Mouse (Mus musculus): ENCODE measurements around the gene Rad54l. TPM values are rescaled to one million over a fixed set of nuclear protein-coding genes. Genes with fewer than 3 reads are reported as not detected.

Gene Rad54l
- total RNA-seq, 2 experiments from 2014 or later, result 35.2 to 50.1 TPM

- ATAC-seq (replicated peaks; ENCODE audit: low FRiP score, low TSS enrichment, poor library complexity, severe bottlenecking), result peak; percentile 35
Measured at GRCm38 (mm10) chr4:116143317-116143811, 19.9 kb upstream of the Rad54l start.

- no peak for ATAC-seq (replicated peaks; ENCODE audit: low FRiP score, low TSS enrichment, poor library complexity, severe bottlenecking)
Measured at GRCm38 (mm10) chr4:116142269-116142668, 18.8 kb upstream of the Rad54l start.

- no peak for ATAC-seq (replicated peaks; ENCODE audit: low FRiP score, low TSS enrichment, poor library complexity, severe bottlenecking)
Measured at GRCm38 (mm10) chr4:116141736-116142135, 18.2 kb upstream of the Rad54l start.

GRCm38 (mm10) chr4:116140801-116141574 is 17.5 kb upstream of the Rad54l start:
- ATAC-seq (replicated peaks; ENCODE audit: low FRiP score, low TSS enrichment, poor library complexity, severe bottlenecking), result no peak

GRCm38 (mm10) chr4:116137421-116137996 is 14.0 kb upstream of the Rad54l start:
- ATAC-seq (replicated peaks; ENCODE audit: low FRiP score, low TSS enrichment, poor library complexity, severe bottlenecking), result no peak

- ATAC-seq (replicated peaks; ENCODE audit: low FRiP score, low TSS enrichment, poor library complexity, severe bottlenecking), result peak; percentile 73
Measured at GRCm38 (mm10) chr4:116134990-116135389, 11.5 kb upstream of the Rad54l start.

GRCm38 (mm10) chr4:116133126-116133525 is 9.6 kb upstream of the Rad54l start:
- ATAC-seq (replicated peaks; ENCODE audit: low FRiP score, low TSS enrichment, poor library complexity, severe bottlenecking), result no peak

- no peak for ATAC-seq (replicated peaks; ENCODE audit: low FRiP score, low TSS enrichment, poor library complexity, severe bottlenecking)
Measured at GRCm38 (mm10) chr4:116127956-116128355, 4.5 kb upstream of the Rad54l start.

- peak; percentile 46 for ATAC-seq (replicated peaks; ENCODE audit: low FRiP score, low TSS enrichment, poor library complexity, severe bottlenecking)
Measured at GRCm38 (mm10) chr4:116125803-116126386, 2.4 kb upstream of the Rad54l start.

GRCm38 (mm10) chr4:116122762-116123161 is 728 bp downstream of the Rad54l start:
- ATAC-seq (replicated peaks; ENCODE audit: low FRiP score, low TSS enrichment, poor library complexity, severe bottlenecking), result peak; percentile 40

GRCm38 (mm10) chr4:116111486-116111885 is 12.0 kb downstream of the Rad54l start:
- ATAC-seq (replicated peaks; ENCODE audit: low FRiP score, low TSS enrichment, poor library complexity, severe bottlenecking), result no peak

GRCm38 (mm10) chr4:116110695-116111094 is 12.8 kb downstream of the Rad54l start:
- no peak for ATAC-seq (replicated peaks; ENCODE audit: low FRiP score, low TSS enrichment, poor library complexity, severe bottlenecking)

- ATAC-seq (replicated peaks; ENCODE audit: low FRiP score, low TSS enrichment, poor library complexity, severe bottlenecking), result no peak
Measured at GRCm38 (mm10) chr4:116105278-116105677, 18.2 kb downstream of the Rad54l start.

GRCm38 (mm10) chr4:116100959-116101358 is 22.5 kb downstream of the Rad54l start:
- peak; percentile 89 for ATAC-seq (replicated peaks; ENCODE audit: low FRiP score, low TSS enrichment, poor library complexity, severe bottlenecking)

GRCm38 (mm10) chr4:116097211-116097610 is 26.3 kb downstream of the Rad54l start:
- no peak for ATAC-seq (replicated peaks; ENCODE audit: low FRiP score, low TSS enrichment, poor library complexity, severe bottlenecking)

GRCm38 (mm10) chr4:116096291-116096690 is 27.2 kb downstream of the Rad54l start:
- no peak for ATAC-seq (replicated peaks; ENCODE audit: low FRiP score, low TSS enrichment, poor library complexity, severe bottlenecking)

GRCm38 (mm10) chr4:116088510-116089249 is 34.8 kb downstream of the Rad54l start:
- ATAC-seq (replicated peaks; ENCODE audit: low FRiP score, low TSS enrichment, poor library complexity, severe bottlenecking), result no peak

GRCm38 (mm10) chr4:116077240-116078095 is 46.0 kb downstream of the Rad54l start:
- no peak for ATAC-seq (replicated peaks; ENCODE audit: low FRiP score, low TSS enrichment, poor library complexity, severe bottlenecking)
